Mouse (Mus musculus) E14TG2a.4 (cell line): Measurements from ENCODE around the gene Polr1e.

ENCODE experiments used
- CTCF ChIP-seq: conservative IDR thresholded peaks from 2 replicates; pipeline ENCODE4 v1.5.1; 2014; ENCODE audit warnings: low read length
- POU5F1 ChIP-seq: IDR thresholded peaks from 2 replicates; pipeline ENCODE4 v1.6.1; 2014; ENCODE audit warnings: low read length, borderline replicate concordance

GRCm38 (mm10) chr4:45036571-45036970, 18.2 kb downstream of the Polr1e start:
- no peak for TF ChIP-seq CTCF
- TF ChIP-seq POU5F1: no peak
